Mouse (Mus musculus): ENCODE data around the gene Ccn2. TPM values are rescaled to one million over a fixed set of nuclear protein-coding genes. Genes with fewer than 3 reads are reported as not detected.
A peak's percentile ranks its signal among the peaks of the same experiment; 100 is the strongest.

The Ccn2 gene
- polyA plus RNA-seq, 1 experiment from 2014 or later, result 5.2 TPM

DNA sequence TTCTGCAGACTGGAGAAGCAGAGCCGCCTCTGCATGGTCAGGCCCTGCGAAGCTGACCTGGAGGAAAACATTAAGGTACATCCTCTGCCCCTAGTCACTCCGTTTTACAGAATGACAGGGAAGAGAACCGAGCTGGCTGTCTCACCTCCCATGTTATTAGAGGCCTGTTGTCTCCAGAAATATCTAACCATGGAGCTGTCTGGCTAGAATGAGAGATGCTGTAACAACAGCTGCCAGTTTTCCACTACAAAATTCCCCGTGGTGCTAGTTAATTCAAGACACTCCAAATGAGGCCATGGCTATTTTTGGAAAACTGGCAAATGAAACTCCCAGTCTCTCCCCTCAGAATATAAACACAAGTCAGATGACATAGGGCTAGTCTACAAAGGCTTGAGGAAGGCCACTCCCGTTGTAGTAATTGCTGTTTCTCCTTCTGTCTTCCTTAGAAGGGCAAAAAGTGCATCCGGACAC is 1.7 kb downstream of the Ccn2 start:
- 65% methylated on average over 7 of the region's 7 CpGs for WGBS
- Histone ChIP-seq H3K4me2 (replicated peaks; ENCODE audit: low read depth, low read length) (peak overlapping the region; percentile 58; the same call in 1 of the 2 replicates), H3K27me3 (ENCODE audit: control insufficient read depth, insufficient read depth, low read length) (no peaks in the 10 kb centered on the region), H3K4me3 (ENCODE audit: low read length) (no peak overlapping the region), H3K27ac (ENCODE audit: low read depth, low read length) (no peak overlapping the region), H3K9ac (ENCODE audit: low read depth, low read length) (no peak overlapping the region), H3K36me3 (ENCODE audit: control insufficient read depth, insufficient read depth, low read length) (no peaks in the 10 kb centered on the region), H3K4me1 (ENCODE audit: control insufficient read depth, insufficient read depth, low read length) (peaks cover 15% of the 10 kb centered on the region; the same call in 1 of the 2 replicates), H3K9me3 (ENCODE audit: control insufficient read depth, low read length) (no peaks in the 10 kb centered on the region)
- no peak for ATAC-seq (ENCODE audit: low FRiP score, low TSS enrichment)

DNA sequence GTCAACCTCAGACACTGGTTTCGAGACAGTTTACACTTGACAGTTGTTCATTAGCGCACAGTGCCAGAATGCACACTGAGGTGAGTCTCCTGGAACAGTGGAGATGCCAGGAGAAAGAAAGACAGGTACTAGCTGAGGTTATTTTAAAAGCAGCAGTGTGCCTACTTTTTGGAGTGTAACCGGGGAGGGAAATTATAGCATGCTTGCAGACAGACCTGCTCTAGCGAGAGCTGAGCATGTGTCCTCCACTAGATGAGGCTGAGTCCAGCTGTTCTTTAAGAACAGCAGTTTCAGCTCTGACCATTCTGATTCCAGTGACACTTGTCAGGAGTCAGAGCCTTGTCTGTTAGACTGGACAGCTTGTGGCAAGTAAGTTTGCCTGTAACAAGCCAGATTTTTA is 2.5 kb downstream of the Ccn2 start:
- no peaks in the 10 kb centered on the region for H3K9me3 ChIP-seq (ENCODE audit: control insufficient read depth, low read length)
- WGBS, result 76% methylated on average over 4 of the region's 4 CpGs
- H3K9ac ChIP-seq (ENCODE audit: low read depth, low read length), result no peak overlapping the region
- H3K27me3 ChIP-seq (ENCODE audit: control insufficient read depth, insufficient read depth, low read length), result no peaks in the 10 kb centered on the region
- no peaks in the 10 kb centered on the region for H3K36me3 ChIP-seq (ENCODE audit: control insufficient read depth, insufficient read depth, low read length)
- no peak for ATAC-seq (ENCODE audit: low FRiP score, low TSS enrichment)
- no peak overlapping the region for H3K27ac ChIP-seq (ENCODE audit: low read depth, low read length)
- H3K4me2 ChIP-seq (replicated peaks; ENCODE audit: low read depth, low read length), result no peak overlapping the region
- peaks cover 13% of the 10 kb centered on the region; the same call in 1 of the 2 replicates for H3K4me1 ChIP-seq (ENCODE audit: control insufficient read depth, insufficient read depth, low read length)
- H3K4me3 ChIP-seq (ENCODE audit: low read length), result no peak overlapping the region

DNA sequence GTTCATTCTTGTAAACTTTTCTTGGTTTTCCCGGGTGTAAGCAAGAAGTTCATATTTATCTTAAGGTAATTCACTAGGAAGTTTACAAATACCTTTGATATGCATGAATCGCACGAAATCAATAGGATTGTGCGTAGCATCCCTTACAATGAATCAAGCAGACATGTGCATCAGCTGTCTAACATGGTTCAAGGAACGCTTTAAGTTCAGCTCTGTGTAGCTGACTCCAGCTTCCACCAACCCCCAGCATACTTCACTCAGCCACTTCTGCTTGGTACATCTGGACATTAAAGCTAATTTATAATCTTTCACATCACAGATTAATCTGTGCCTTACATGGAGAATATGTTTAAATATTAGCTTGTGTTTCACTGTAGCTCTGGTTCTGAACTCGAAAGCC is 3.5 kb downstream of the Ccn2 start:
- Histone ChIP-seq H3K4me3 (ENCODE audit: low read length) (no peak overlapping the region), H3K9ac (ENCODE audit: low read depth, low read length) (no peak overlapping the region), H3K4me2 (replicated peaks; ENCODE audit: low read depth, low read length) (no peak overlapping the region), H3K27ac (ENCODE audit: low read depth, low read length) (no peak overlapping the region), H3K4me1 (ENCODE audit: control insufficient read depth, insufficient read depth, low read length) (peaks cover 6% of the 10 kb centered on the region; the same call in 1 of the 2 replicates), H3K27me3 (ENCODE audit: control insufficient read depth, insufficient read depth, low read length) (no peaks in the 10 kb centered on the region), H3K36me3 (ENCODE audit: control insufficient read depth, insufficient read depth, low read length) (no peaks in the 10 kb centered on the region), H3K9me3 (ENCODE audit: control insufficient read depth, low read length) (no peaks in the 10 kb centered on the region)
- 90% methylated on average over 6 of the region's 6 CpGs for WGBS
- no peak for ATAC-seq (ENCODE audit: low FRiP score, low TSS enrichment)

DNA sequence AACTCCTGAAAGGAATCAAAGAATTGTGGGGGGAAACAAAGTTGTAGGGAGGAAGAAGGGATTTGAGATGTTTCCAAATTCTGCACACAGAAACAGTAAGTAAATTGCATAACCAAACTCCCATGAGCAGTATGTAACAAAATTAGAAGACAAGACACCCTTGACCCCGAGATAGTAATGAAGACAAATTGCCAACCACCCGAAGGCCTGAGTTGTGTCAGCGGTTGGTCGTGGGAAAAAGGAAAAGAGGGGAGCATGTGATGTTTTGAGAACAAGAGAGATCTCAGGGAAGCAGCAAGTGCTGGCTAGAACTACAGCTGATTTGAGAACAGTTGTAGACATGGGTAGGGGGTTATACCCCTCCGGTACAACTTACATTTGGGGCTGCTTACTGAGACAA is 4.6 kb downstream of the Ccn2 start:
- no peak overlapping the region for H3K4me3 ChIP-seq (ENCODE audit: low read length)
- no peak for ATAC-seq (ENCODE audit: low FRiP score, low TSS enrichment)
- peaks cover 5% of the 10 kb centered on the region; the same call in 1 of the 2 replicates for H3K4me1 ChIP-seq (ENCODE audit: control insufficient read depth, insufficient read depth, low read length)
- no peak overlapping the region for H3K4me2 ChIP-seq (replicated peaks; ENCODE audit: low read depth, low read length)
- H3K27ac ChIP-seq (ENCODE audit: low read depth, low read length), result no peak overlapping the region
- no peaks in the 10 kb centered on the region for H3K27me3 ChIP-seq (ENCODE audit: control insufficient read depth, insufficient read depth, low read length)
- no peaks in the 10 kb centered on the region for H3K9me3 ChIP-seq (ENCODE audit: control insufficient read depth, low read length)
- no peaks in the 10 kb centered on the region for H3K36me3 ChIP-seq (ENCODE audit: control insufficient read depth, insufficient read depth, low read length)
- H3K9ac ChIP-seq (ENCODE audit: low read depth, low read length), result no peak overlapping the region
- 60% methylated on average over 5 of the region's 5 CpGs for WGBS

DNA sequence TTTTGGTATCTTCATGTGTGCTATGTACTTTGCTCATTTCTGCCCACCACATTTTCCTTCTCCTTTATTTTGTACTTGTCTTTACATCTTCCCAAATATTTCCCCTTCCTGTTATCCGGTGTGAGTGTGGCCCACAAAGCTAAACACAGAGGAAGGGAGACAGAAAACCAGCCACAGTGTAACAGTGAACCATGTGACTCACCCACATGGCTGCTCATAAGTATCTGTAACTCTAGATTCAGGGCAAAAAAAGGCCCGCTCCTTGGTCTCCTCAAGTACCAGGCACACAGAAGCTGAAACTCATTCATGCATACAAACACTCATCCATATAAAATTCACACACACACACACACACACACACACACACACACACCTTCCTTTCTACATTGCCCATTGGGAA is 7.8 kb downstream of the Ccn2 start:
- Histone ChIP-seq H3K27me3 (ENCODE audit: control insufficient read depth, insufficient read depth, low read length) (no peaks in the 10 kb centered on the region), H3K4me2 (replicated peaks; ENCODE audit: low read depth, low read length) (no peak overlapping the region), H3K36me3 (ENCODE audit: control insufficient read depth, insufficient read depth, low read length) (no peaks in the 10 kb centered on the region), H3K9ac (ENCODE audit: low read depth, low read length) (no peak overlapping the region), H3K9me3 (ENCODE audit: control insufficient read depth, low read length) (no peaks in the 10 kb centered on the region), H3K4me1 (ENCODE audit: control insufficient read depth, insufficient read depth, low read length) (no peaks in the 10 kb centered on the region), H3K4me3 (ENCODE audit: low read length) (no peak overlapping the region), H3K27ac (ENCODE audit: low read depth, low read length) (no peak overlapping the region)
- ATAC-seq (ENCODE audit: low FRiP score, low TSS enrichment), result no peak
- 62% methylated on average over 2 of the region's 2 CpGs for WGBS

DNA sequence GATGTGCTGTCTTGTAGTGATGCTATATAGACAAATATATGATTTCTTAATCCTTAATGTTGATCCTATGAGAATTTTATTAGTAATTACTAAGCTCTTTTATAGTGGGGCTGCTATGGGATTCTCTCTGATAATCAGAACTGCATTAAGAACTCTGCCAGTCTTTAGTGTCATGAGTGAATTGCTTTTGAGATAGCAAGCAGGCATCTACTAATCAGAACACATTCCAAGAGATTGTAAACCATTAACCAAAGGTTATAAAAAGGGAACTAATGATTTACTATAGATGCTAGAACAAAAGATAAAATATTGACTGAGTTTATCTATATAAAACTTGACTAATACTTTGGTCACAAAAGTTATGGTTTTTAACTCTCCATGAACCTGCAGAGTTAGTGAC is 8.5 kb downstream of the Ccn2 start:
- Histone ChIP-seq H3K4me2 (replicated peaks; ENCODE audit: low read depth, low read length) (no peak overlapping the region), H3K9me3 (ENCODE audit: control insufficient read depth, low read length) (no peaks in the 10 kb centered on the region), H3K4me1 (ENCODE audit: control insufficient read depth, insufficient read depth, low read length) (no peaks in the 10 kb centered on the region), H3K9ac (ENCODE audit: low read depth, low read length) (no peak overlapping the region), H3K27ac (ENCODE audit: low read depth, low read length) (no peak overlapping the region), H3K27me3 (ENCODE audit: control insufficient read depth, insufficient read depth, low read length) (no peaks in the 10 kb centered on the region), H3K36me3 (ENCODE audit: control insufficient read depth, insufficient read depth, low read length) (no peaks in the 10 kb centered on the region), H3K4me3 (ENCODE audit: low read length) (no peak overlapping the region)
- ATAC-seq (ENCODE audit: low FRiP score, low TSS enrichment), result no peak

DNA sequence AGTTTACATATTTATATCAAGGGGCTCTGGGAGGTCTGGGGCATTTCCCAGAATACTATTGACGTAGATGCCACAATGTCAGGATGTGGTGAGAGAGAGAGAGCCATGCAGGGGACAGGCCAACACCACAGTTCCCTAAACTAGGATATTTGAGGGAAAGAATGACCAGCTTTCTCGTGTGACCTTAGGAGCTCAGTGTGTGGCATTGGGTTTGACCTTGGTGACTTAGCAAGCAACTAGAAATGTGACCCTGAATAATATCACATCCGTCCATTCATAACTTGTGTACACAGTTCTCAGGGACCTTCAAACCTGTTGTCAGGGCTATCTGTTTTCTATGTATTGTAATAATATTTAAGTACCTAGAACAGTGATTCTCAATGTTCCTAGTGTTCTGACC is 13.9 kb downstream of the Ccn2 start:
- no peaks in the 10 kb centered on the region for H3K9me3 ChIP-seq (ENCODE audit: control insufficient read depth, low read length)
- no peaks in the 10 kb centered on the region for H3K27me3 ChIP-seq (ENCODE audit: control insufficient read depth, insufficient read depth, low read length)
- H3K4me3 ChIP-seq (ENCODE audit: low read length), result no peak overlapping the region
- no peaks in the 10 kb centered on the region for H3K4me1 ChIP-seq (ENCODE audit: control insufficient read depth, insufficient read depth, low read length)
- H3K9ac ChIP-seq (ENCODE audit: low read depth, low read length), result no peak overlapping the region
- WGBS, result 87% methylated on average over 3 of the region's 3 CpGs
- no peak overlapping the region for H3K27ac ChIP-seq (ENCODE audit: low read depth, low read length)
- H3K4me2 ChIP-seq (replicated peaks; ENCODE audit: low read depth, low read length), result no peak overlapping the region
- H3K36me3 ChIP-seq (ENCODE audit: control insufficient read depth, insufficient read depth, low read length), result no peaks in the 10 kb centered on the region
- ATAC-seq (ENCODE audit: low FRiP score, low TSS enrichment), result no peak

DNA sequence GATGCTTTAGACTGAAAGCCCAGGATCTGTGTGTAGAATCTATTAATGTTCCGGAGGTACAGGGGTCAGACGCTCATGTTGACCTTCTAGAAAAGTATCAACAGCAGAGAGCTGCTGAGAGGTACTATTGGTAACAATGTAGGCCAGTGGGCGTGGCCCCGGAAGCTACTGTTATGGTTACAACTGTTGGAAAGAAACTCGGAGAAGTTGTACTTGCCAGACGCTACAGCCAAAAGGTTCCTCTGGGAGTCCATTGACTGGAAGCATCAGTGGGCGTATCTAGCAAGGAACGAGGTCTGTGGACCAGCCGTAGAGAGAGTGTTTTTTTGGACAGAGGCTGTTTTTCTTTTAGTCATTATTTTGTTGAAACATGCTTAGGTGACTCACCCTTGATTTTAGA is 14.5 kb downstream of the Ccn2 start:
- WGBS, result 88% methylated on average over 9 of the region's 9 CpGs
- Histone ChIP-seq H3K27me3 (ENCODE audit: control insufficient read depth, insufficient read depth, low read length) (no peaks in the 10 kb centered on the region), H3K4me3 (ENCODE audit: low read length) (no peak overlapping the region), H3K36me3 (ENCODE audit: control insufficient read depth, insufficient read depth, low read length) (no peaks in the 10 kb centered on the region), H3K4me1 (ENCODE audit: control insufficient read depth, insufficient read depth, low read length) (no peaks in the 10 kb centered on the region), H3K9ac (ENCODE audit: low read depth, low read length) (no peak overlapping the region), H3K4me2 (replicated peaks; ENCODE audit: low read depth, low read length) (no peak overlapping the region), H3K27ac (ENCODE audit: low read depth, low read length) (no peak overlapping the region), H3K9me3 (ENCODE audit: control insufficient read depth, low read length) (no peaks in the 10 kb centered on the region)
- ATAC-seq (ENCODE audit: low FRiP score, low TSS enrichment), result no peak

DNA sequence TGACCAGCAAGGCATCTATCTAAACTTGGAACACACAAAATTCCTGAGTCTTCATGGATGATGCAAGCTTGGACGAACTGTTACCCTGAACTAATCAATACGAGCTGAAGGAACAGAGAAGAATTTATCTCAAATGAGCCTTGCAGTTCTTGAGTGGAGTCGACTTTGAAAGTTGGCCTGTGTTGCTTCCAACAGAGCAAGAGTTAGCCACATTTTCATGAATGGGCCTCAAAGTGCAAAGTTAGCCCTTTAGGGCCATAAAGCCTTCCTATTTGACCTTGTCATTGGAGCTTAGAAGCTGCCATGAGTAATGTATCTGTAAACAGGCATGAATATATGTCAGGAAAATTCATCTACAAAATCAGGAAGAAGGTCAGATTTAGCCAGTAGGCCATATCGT is 19.5 kb downstream of the Ccn2 start:
- Histone ChIP-seq H3K4me1 (ENCODE audit: control insufficient read depth, insufficient read depth, low read length) (no peaks in the 10 kb centered on the region), H3K36me3 (ENCODE audit: control insufficient read depth, insufficient read depth, low read length) (no peaks in the 10 kb centered on the region), H3K27me3 (ENCODE audit: control insufficient read depth, insufficient read depth, low read length) (no peaks in the 10 kb centered on the region), H3K4me3 (ENCODE audit: low read length) (no peak overlapping the region), H3K9me3 (ENCODE audit: control insufficient read depth, low read length) (no peaks in the 10 kb centered on the region), H3K27ac (ENCODE audit: low read depth, low read length) (no peak overlapping the region), H3K9ac (ENCODE audit: low read depth, low read length) (no peak overlapping the region), H3K4me2 (replicated peaks; ENCODE audit: low read depth, low read length) (no peak overlapping the region)
- no peak for ATAC-seq (ENCODE audit: low FRiP score, low TSS enrichment)
- WGBS, result 87% methylated on average over 4 of the region's 4 CpGs

DNA sequence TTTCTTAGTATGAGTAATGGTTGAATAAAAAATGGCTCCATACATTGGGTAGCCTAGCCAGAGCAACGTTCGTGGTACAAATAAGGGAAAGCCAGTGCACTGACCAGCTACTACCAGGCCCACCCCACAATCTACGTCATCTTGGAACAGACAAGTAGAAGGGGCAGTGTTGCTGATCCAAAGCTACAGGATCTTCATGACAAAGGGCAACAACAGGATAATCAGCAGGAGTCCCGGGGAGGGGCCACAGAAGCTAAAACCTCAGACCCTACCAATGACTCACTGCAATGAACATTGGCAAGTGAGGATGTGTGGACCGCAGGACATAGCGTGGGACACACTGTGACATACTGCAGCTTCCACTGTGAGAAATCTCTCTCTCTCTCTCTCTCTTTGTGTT is 20.6 kb downstream of the Ccn2 start:
- H3K27ac ChIP-seq (ENCODE audit: low read depth, low read length), result no peak overlapping the region
- H3K9ac ChIP-seq (ENCODE audit: low read depth, low read length), result no peak overlapping the region
- ATAC-seq (ENCODE audit: low FRiP score, low TSS enrichment), result no peak
- no peaks in the 10 kb centered on the region for H3K9me3 ChIP-seq (ENCODE audit: control insufficient read depth, low read length)
- H3K4me2 ChIP-seq (replicated peaks; ENCODE audit: low read depth, low read length), result no peak overlapping the region
- no peaks in the 10 kb centered on the region for H3K4me1 ChIP-seq (ENCODE audit: control insufficient read depth, insufficient read depth, low read length)
- H3K27me3 ChIP-seq (ENCODE audit: control insufficient read depth, insufficient read depth, low read length), result no peaks in the 10 kb centered on the region
- WGBS, result 85% methylated on average over 6 of the region's 6 CpGs
- no peak overlapping the region for H3K4me3 ChIP-seq (ENCODE audit: low read length)
- no peaks in the 10 kb centered on the region for H3K36me3 ChIP-seq (ENCODE audit: control insufficient read depth, insufficient read depth, low read length)
